Mouse (Mus musculus) central nervous system, embryonic 11.5 days (tissue): ENCODE measurements around the gene Faap24. TPM values are rescaled to one million over a fixed set of nuclear protein-coding genes. Genes with fewer than 3 reads are reported as not detected.

Source experiments
- polyA plus RNA-seq: library from polyadenylated mRNA; depleted of rRNA; stranded (reverse); fragments of >200 nt; gene quantifications from 2 replicates; pipeline ENCODE4 v1.2.3, GENCODE M21; 2012; rRNA removed

Faap24 gene
- 7.8 and 8.8 TPM in 2 replicates for polyA plus RNA-seq

DNA sequence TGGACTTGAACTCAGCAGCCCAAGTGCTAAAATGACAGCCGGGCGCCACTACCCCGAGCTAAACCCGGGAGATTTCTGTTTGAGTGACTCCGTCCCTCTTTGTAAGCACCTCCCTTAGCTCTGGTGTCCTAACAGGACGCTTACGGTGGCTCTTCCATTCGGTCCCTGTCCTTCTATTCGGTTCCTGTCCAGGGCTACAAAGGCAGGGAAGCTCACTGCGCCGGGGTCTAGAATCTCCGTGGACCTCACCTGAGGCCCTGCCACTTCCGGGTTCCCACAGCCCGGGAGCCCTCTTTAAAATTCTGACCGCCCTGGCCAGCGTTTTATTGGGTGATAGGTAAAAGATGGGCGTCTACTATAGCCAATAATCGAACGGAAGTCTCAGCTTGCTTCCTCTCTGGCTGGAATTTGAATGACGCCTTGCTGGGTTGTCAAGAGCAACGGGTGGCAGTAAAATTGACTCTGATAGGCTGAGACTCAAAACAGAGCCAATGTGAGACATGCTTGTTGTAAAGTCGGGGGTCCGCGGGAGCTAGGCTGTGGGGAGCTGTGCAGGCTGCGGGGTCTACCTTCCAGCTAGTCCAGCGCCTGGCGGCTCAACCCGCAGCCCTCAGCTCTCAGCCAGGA, at the start of gene Faap24, which contains the start of gene Cep89:
Gene Faap24 (minus strand): TSS at position 295 of the 627 bp plus-strand sequence.
Gene Cep89 (plus strand): TSS at position 494 of the 627 bp plus-strand sequence.

Other genes starting within 250 kb of the Faap24 start
- 0.43 and 0.55 TPM in 2 replicates for gene Slc7a10, start 210.5 kb downstream of the Faap24 start, polyA plus RNA-seq
- 54.1 and 59.3 TPM in 2 replicates for gene Lrp3, start 181.3 kb downstream of the Faap24 start, polyA plus RNA-seq
- 12.8 and 17.5 TPM in 2 replicates for gene Gpatch1, start 78.4 kb downstream of the Faap24 start, polyA plus RNA-seq
- 1.8 and 2.3 TPM in 2 replicates for gene Rhpn2, start 62.7 kb downstream of the Faap24 start, polyA plus RNA-seq
- gene Cep89, start 199 bp upstream of the Faap24 start, polyA plus RNA-seq: 47.0 and 88.6 TPM in 2 replicates
- 0.37 and 0.93 TPM in 2 replicates for gene Slc7a9, start 52.0 kb upstream of the Faap24 start, polyA plus RNA-seq
- gene Tdrd12, start 140.9 kb upstream of the Faap24 start, polyA plus RNA-seq: 0.11 TPM in 1 of 2 replicates, not detected in the other
- 26.7 and 34.5 TPM in 2 replicates for gene Nudt19, start 159.5 kb upstream of the Faap24 start, polyA plus RNA-seq
- 0.37 and 0.43 TPM in 2 replicates for gene Rgs9bp, start 188.7 kb upstream of the Faap24 start, polyA plus RNA-seq
- gene Ankrd27, start 189.4 kb upstream of the Faap24 start, polyA plus RNA-seq: 30.1 and 31.7 TPM in 2 replicates